Mouse (Mus musculus) midbrain, embryonic 12.5 days (tissue): Measurements from ENCODE around the gene Hdac9. TPM values are rescaled to one million over a fixed set of nuclear protein-coding genes. Genes with fewer than 3 reads are reported as not detected.

ENCODE experiments used
- ATAC-seq: fragments of 200-750 bp; cut with Nextera tagmentation; 2 replicates; pipeline ENCODE4 v1.8.0; 2017; ENCODE audit warnings: low read depth, moderate TSS enrichment, moderate library complexity; ENCODE audit not compliant: low FRiP score
- H3K27ac ChIP-seq: fragments of 300-500 bp; sonication (generic); replicated peaks from 2 replicates; pipeline ENCODE4 v1.5.1; 2016; ENCODE audit warnings: mild to moderate bottlenecking
- H3K27me3 ChIP-seq: fragments of 300-500 bp; sonication (generic); 2 replicates; pipeline ENCODE4 v1.6.1; 2016; ENCODE audit warnings: mild to moderate bottlenecking
- H3K36me3 ChIP-seq: fragments of 300-500 bp; sonication (generic); 2 replicates; pipeline ENCODE4 v1.6.1; 2016
- H3K4me1 ChIP-seq: fragments of 300-500 bp; sonication (generic); 2 replicates; pipeline ENCODE4 v1.6.1; 2016
- H3K4me2 ChIP-seq: fragments of 300-500 bp; sonication (generic); replicated peaks from 2 replicates; pipeline ENCODE4 v1.6.1; 2016; ENCODE audit warnings: mild to moderate bottlenecking, moderate library complexity
- H3K4me3 ChIP-seq: fragments of 300-500 bp; sonication (generic); 2 replicates; pipeline ENCODE4 v1.5.1; 2016; ENCODE audit warnings: mild to moderate bottlenecking
- H3K9ac ChIP-seq: fragments of 300-500 bp; sonication (generic); replicated peaks from 2 replicates; pipeline ENCODE4 v1.6.1; 2016; ENCODE audit warnings: mild to moderate bottlenecking, moderate library complexity
- H3K9me3 ChIP-seq: fragments of 300-500 bp; sonication (generic); 2 replicates; pipeline ENCODE4 v1.6.1; 2016; ENCODE audit warnings: mild to moderate bottlenecking
- WGBS: fragments of 180-500 bp; shearing (Covaris S2); methylation state at CpG from one replicate; pipeline ENCODE4 v1.1.7; 2016; 5-methylcytosine and 5-hydroxymethylcytosine counted together
- polyA plus RNA-seq: library from polyadenylated mRNA; unstranded; fragments of >200 nt; fragmentation: Nextera tagmentation; extraction: Ambion mirVana; gene quantifications from 2 replicates; pipeline ENCODE4 v1.2.1, GENCODE M21; 2016

Gene Hdac9
- polyA plus RNA-seq, 1 experiment from 2014 or later: 14.4 TPM

GRCm38 (mm10) chr12:34221014-34221413, 695.9 kb downstream of the Hdac9 start:
- H3K4me2 ChIP-seq: no peak overlapping the region
- no peak overlapping the region for H3K4me3 ChIP-seq
- no peak overlapping the region for H3K9ac ChIP-seq
- H3K36me3 ChIP-seq: no peaks in the 10 kb centered on the region
- no peak overlapping the region for H3K27ac ChIP-seq
- 83% methylated on average over 9 of the region's 9 CpGs for WGBS
- no peaks in the 10 kb centered on the region for H3K27me3 ChIP-seq
- H3K9me3 ChIP-seq: no peaks in the 10 kb centered on the region
- no peaks in the 10 kb centered on the region for H3K4me1 ChIP-seq
- ATAC-seq: no peak

DNA sequence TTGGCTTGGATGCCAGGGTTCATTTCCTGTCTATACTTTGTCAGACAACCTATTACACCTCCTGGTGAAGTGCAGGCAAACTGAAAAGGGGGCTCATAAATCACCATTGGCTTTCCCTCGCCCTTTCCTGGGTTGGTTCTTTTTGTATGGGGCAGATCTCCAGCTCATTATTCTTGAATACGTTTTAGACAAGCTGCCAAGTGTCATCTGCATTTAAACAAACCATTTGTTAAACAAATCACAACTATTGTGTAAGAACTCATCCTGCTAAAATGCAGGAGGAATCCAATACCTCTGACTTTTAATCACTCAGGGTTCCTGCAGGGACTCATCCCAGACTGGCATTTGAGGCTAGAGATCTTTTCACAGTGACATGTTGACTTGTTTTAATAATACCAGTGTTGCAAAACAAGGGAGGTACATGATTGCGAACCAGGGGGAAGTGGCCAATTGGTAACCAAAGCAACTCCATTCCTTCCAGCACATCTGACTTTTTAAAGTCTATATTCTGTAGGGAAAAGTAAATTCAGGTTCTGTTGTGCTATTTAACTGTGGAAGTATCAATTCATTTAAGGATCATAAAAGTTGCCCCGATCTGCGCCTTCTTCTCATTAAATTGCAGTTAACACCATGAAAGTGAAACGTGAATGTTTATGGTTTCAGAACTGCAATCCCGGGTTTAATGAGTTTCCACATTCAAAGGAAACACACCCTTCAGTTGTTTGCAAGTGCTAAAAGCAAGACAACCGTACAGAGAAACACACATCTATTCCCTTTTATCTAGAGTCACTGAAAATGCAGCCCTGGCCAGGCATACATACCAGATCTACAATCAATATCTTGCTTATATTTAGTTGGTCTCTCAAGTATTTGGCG, 696.6 kb downstream of the Hdac9 start:
- Histone ChIP-seq H3K4me2 (no peak overlapping the region), H3K9me3 (no peaks in the 10 kb centered on the region), H3K36me3 (no peaks in the 10 kb centered on the region), H3K4me3 (no peak overlapping the region), H3K4me1 (no peaks in the 10 kb centered on the region), H3K27ac (no peak overlapping the region), H3K27me3 (no peaks in the 10 kb centered on the region), H3K9ac (no peak overlapping the region)
- ATAC-seq: no peak
- WGBS: 57% methylated on average over 9 of the region's 9 CpGs

- no peak for ATAC-seq
- WGBS: 92% methylated on average over 2 of the region's 2 CpGs
- H3K4me3 ChIP-seq: no peak overlapping the region
- no peak overlapping the region for H3K4me2 ChIP-seq
- no peaks in the 10 kb centered on the region for H3K9me3 ChIP-seq
- H3K27me3 ChIP-seq: no peaks in the 10 kb centered on the region
- no peak overlapping the region for H3K27ac ChIP-seq
- no peak overlapping the region for H3K9ac ChIP-seq
- no peaks in the 10 kb centered on the region for H3K4me1 ChIP-seq
- no peaks in the 10 kb centered on the region for H3K36me3 ChIP-seq
Observed at GRCm38 (mm10) chr12:34218561-34218960, 698.3 kb downstream of the Hdac9 start.

DNA sequence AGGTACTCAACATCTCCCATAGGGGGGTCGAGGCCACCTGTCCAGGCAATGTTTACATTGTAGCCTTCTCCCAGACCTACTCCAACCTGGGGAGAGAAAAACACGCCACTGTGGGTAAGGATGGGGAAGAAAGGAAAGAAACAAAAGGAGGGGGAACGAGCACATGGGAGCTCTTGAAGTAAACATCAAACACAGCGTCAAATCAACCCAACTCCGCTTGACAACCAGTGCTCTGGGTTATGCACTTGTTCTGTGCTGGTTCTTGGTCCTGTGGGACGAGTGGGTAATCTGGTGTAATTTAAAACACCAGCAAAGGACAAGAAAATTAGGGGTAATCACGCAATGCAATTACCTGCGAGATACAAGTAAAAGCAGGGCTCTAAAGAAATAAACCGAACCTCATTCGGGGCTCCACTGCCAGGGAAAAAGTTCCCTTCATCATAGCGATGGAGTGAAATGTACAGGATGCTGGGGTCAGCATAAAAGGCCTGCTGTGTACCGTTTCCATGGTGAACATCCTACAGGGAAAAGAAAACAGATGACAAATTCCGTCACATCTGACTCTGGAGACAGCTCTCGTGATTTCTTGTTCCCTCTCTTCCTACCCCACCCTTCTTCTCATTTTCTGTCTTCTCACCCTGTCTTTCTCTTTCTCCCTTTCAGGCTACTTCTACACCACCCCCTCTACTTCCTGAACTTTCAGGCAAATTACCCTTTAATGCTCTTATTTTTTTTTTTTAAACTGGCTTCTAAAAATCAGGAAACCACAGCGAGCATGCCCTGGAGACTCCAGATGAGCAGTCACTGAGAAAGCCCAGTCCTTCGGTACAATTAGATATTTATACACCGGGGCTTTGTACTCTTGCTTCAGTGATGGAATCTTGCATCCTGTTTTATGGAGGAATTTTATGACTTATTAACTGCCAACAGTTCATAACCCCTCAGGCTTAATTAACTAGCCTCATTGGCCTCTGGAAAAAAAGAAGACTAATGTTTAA, 701.6 kb downstream of the Hdac9 start:
- Histone ChIP-seq H3K9ac (no peak overlapping the region), H3K4me2 (no peak overlapping the region), H3K9me3 (no peaks in the 10 kb centered on the region), H3K36me3 (no peaks in the 10 kb centered on the region), H3K4me1 (no peaks in the 10 kb centered on the region), H3K27ac (no peak overlapping the region), H3K4me3 (no peak overlapping the region), H3K27me3 (no peaks in the 10 kb centered on the region)
- WGBS: 67% methylated on average over 17 of the region's 17 CpGs
- ATAC-seq: no peak

DNA sequence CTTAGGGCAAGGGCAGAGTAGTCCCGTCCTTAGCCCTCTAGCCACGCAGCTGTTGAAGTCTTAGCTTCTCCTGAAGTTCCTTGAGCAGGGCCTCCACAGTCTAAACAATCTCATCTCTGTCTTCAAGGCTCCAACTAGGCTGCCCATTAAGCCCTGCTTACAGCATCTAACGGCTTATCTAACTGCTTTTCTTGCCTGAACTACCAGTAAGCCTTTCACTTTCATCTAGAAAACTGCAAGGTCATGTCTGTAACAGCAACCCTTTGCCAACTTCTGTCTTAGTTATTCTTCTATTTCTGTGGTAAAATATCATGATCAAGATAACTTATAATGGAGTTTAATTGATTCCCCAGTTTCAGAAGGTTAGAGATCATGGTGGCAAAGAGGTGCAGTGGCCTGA, 704.7 kb downstream of the Hdac9 start:
- no peak overlapping the region for H3K9ac ChIP-seq
- H3K4me1 ChIP-seq: no peaks in the 10 kb centered on the region
- H3K36me3 ChIP-seq: no peaks in the 10 kb centered on the region
- ATAC-seq: no peak
- WGBS: 78% methylated on average over 3 of the region's 3 CpGs
- no peak overlapping the region for H3K4me3 ChIP-seq
- H3K27me3 ChIP-seq: no peaks in the 10 kb centered on the region
- H3K4me2 ChIP-seq: no peak overlapping the region
- H3K9me3 ChIP-seq: no peaks in the 10 kb centered on the region
- H3K27ac ChIP-seq: no peak overlapping the region

GRCm38 (mm10) chr12:34201471-34201870, 715.4 kb downstream of the Hdac9 start:
- Histone ChIP-seq H3K27ac (no peak overlapping the region), H3K9me3 (no peaks in the 10 kb centered on the region), H3K4me1 (peaks cover 12% of the 10 kb centered on the region; the same call in 1 of the 2 replicates), H3K36me3 (no peaks in the 10 kb centered on the region), H3K9ac (no peak overlapping the region), H3K4me3 (no peak overlapping the region), H3K27me3 (no peaks in the 10 kb centered on the region), H3K4me2 (no peak overlapping the region)
- 79% methylated on average over 3 of the region's 3 CpGs for WGBS
- no peak for ATAC-seq

GRCm38 (mm10) chr12:34200030-34200446, 716.9 kb downstream of the Hdac9 start:
- no peaks in the 10 kb centered on the region for H3K27me3 ChIP-seq
- H3K4me2 ChIP-seq: no peak overlapping the region
- no peak overlapping the region for H3K9ac ChIP-seq
- H3K4me1 ChIP-seq: peaks cover 12% of the 10 kb centered on the region; the same call in 1 of the 2 replicates
- peak; percentile 47; the same call in 1 of the 2 replicates for ATAC-seq
- no peak overlapping the region for H3K4me3 ChIP-seq
- H3K36me3 ChIP-seq: no peaks in the 10 kb centered on the region
- no peak overlapping the region for H3K27ac ChIP-seq
- WGBS: 60% methylated on average over 4 of the region's 4 CpGs
- H3K9me3 ChIP-seq: no peaks in the 10 kb centered on the region

GRCm38 (mm10) chr12:34195155-34195828, 721.6 kb downstream of the Hdac9 start:
- Histone ChIP-seq H3K9ac (no peak overlapping the region), H3K9me3 (no peaks in the 10 kb centered on the region), H3K4me2 (no peak overlapping the region), H3K27me3 (no peaks in the 10 kb centered on the region), H3K4me3 (no peak overlapping the region), H3K36me3 (no peaks in the 10 kb centered on the region), H3K27ac (no peak overlapping the region), H3K4me1 (peaks cover 4% of the 10 kb centered on the region; the same call in 1 of the 2 replicates)
- no peak for ATAC-seq

DNA sequence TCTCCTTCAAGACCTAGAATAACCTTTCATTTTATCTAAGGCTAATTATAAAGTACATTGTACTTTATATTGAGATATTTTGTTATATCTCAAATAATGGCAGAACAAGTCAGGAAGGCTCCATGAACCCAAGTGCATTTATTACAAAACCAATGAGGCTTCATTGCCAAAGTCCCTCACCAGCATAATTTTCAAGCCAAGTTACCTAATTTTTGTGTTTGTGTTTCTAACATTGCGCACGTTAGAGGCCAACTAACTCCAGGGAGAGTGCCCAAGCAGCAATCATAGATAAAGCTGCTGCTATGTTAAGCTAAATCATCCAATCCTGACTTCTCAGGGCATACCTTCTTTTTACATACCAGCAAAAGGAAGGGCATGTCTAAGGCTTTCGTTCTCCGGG, 722.8 kb downstream of the Hdac9 start:
- no peak overlapping the region for H3K4me2 ChIP-seq
- H3K4me3 ChIP-seq: no peak overlapping the region
- H3K4me1 ChIP-seq: no peaks in the 10 kb centered on the region
- no peak for ATAC-seq
- no peak overlapping the region for H3K9ac ChIP-seq
- H3K9me3 ChIP-seq: no peaks in the 10 kb centered on the region
- no peaks in the 10 kb centered on the region for H3K27me3 ChIP-seq
- no peaks in the 10 kb centered on the region for H3K36me3 ChIP-seq
- WGBS: 92% methylated on average over 4 of the region's 4 CpGs
- no peak overlapping the region for H3K27ac ChIP-seq

DNA sequence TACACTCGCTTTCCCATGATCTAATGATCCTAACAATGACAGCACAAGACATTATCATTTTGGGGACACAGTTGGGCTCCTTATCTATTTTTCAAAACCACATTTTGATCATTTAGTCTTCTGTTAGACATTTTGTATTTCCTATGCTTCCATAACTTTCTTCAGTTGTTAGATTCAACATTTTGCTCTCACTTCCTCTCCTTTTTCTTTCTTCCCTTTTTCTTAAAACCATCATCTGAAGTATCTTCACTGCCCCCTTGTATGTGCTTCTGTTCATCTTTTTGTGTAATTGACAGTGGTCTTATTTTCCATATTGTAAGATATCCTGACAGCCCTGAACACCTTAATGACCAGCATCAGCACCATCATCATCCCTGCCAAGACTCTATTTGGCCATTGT, 725.6 kb downstream of the Hdac9 start:
- no peaks in the 10 kb centered on the region for H3K27me3 ChIP-seq
- no peak overlapping the region for H3K4me3 ChIP-seq
- H3K36me3 ChIP-seq: no peaks in the 10 kb centered on the region
- no peak overlapping the region for H3K4me2 ChIP-seq
- H3K27ac ChIP-seq: no peak overlapping the region
- ATAC-seq: no peak
- H3K9ac ChIP-seq: no peak overlapping the region
- no peaks in the 10 kb centered on the region for H3K9me3 ChIP-seq
- no peaks in the 10 kb centered on the region for H3K4me1 ChIP-seq
- WGBS: 88% methylated on average over 1 of the region's 1 CpGs

GRCm38 (mm10) chr12:34178931-34179330, 738.0 kb downstream of the Hdac9 start:
- no peaks in the 10 kb centered on the region for H3K4me1 ChIP-seq
- no peak overlapping the region for H3K4me2 ChIP-seq
- no peak for ATAC-seq
- no peak overlapping the region for H3K4me3 ChIP-seq
- H3K27ac ChIP-seq: no peak overlapping the region
- WGBS: 80% methylated on average over 4 of the region's 4 CpGs
- H3K9ac ChIP-seq: no peak overlapping the region
- no peaks in the 10 kb centered on the region for H3K27me3 ChIP-seq
- H3K36me3 ChIP-seq: no peaks in the 10 kb centered on the region
- H3K9me3 ChIP-seq: no peaks in the 10 kb centered on the region
